In the genomic region with DNA sequence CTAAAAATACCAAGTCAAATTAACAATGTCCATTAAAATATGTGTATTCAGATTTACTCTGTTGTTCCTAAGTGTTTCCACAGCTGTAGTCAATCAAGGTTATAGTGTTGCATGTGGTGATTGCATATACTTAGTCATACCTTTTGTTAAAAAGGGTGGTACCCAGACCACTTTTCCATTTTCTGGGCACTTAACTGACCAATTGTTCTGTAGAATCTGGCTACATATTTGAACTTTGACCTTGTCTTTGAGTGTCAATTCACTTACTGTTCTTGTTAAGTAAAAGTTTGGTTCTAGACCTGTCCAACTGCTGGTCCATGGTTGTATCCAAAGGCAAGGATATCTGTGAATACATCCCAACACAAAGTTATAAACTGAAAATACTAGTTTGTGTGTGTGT, we compare ENCODE assay signal across 13 mouse cellular contexts. TPM values are rescaled to one million over a fixed set of nuclear protein-coding genes. Genes with fewer than 3 reads are reported as not detected.
A peak's percentile ranks its signal among the peaks of the same experiment; 100 is the strongest.
DNase-seq lines count a peak whose midpoint lies in the region; ATAC-seq and TF ChIP-seq lines count a peak whose summit lies in the region.
"Had no signal": no experiment of that assay in that cellular context is flagged by ENCODE, and none has a peak within 500 bp of the region (broad histone marks: within the 10 kb centered on the region; RNA-seq: fewer than 3 reads in every experiment).

No protein-coding gene starts in this region.

- peaks cover 3% of the 10 kb centered on the region; the same call in 1 of the 2 replicates for H3K36me3 ChIP-seq in midbrain, embryonic 13.5 days
- H3K36me3 ChIP-seq in midbrain, embryonic 11.5 days (ENCODE audit: control insufficient read depth, insufficient read depth, low read length): no peaks in the 10 kb centered on the region
- no peaks in the 10 kb centered on the region; the same call in 1 of the 2 replicates for H3K36me3 ChIP-seq in limb, embryonic 14.5 days (ENCODE audit: control insufficient read depth, insufficient read depth, low read length)
- H3K36me3 ChIP-seq in stomach, embryonic 16.5 days (ENCODE audit: control insufficient read depth, insufficient read depth, low read length): no peaks in the 10 kb centered on the region

- peak overlapping the region; percentile 32; the same call in 1 of the 2 replicates for H3K4me2 ChIP-seq in midbrain, embryonic 13.5 days (replicated peaks)
- H3K4me2 ChIP-seq in midbrain, embryonic 11.5 days: no peak overlapping the region
- peak overlapping the region; percentile 30 for H3K4me2 ChIP-seq in limb, embryonic 14.5 days (replicated peaks; ENCODE audit: low read depth, low read length, severe bottlenecking)
- peak overlapping the region; percentile 34; the same call in 1 of the 2 replicates for H3K4me2 ChIP-seq in stomach, embryonic 16.5 days (ENCODE audit: low read depth, low read length)

- TF ChIP-seq POLR2A in limb, embryonic 14.5 days (IDR thresholded peaks at IDR 0.05; ENCODE audit: borderline replicate concordance, extremely low read depth, insufficient read depth, insufficient read length): no peak

- H3K9me3 ChIP-seq in midbrain, embryonic 13.5 days: no peaks in the 10 kb centered on the region
- no peaks in the 10 kb centered on the region for H3K9me3 ChIP-seq in midbrain, embryonic 11.5 days (ENCODE audit: control insufficient read depth, low read length)
- no peaks in the 10 kb centered on the region for H3K9me3 ChIP-seq in limb, embryonic 14.5 days (ENCODE audit: control insufficient read depth, low read length)
- no peaks in the 10 kb centered on the region for H3K9me3 ChIP-seq in stomach, embryonic 16.5 days (replicated peaks; ENCODE audit: control insufficient read depth, low read length)
- H3K9me3 ChIP-seq: forebrain, embryonic 10.5 days had no signal

- H3K4me1 ChIP-seq in midbrain, embryonic 13.5 days (replicated peaks): peaks cover 19% of the 10 kb centered on the region
- H3K4me1 ChIP-seq in midbrain, embryonic 11.5 days (ENCODE audit: control insufficient read depth, insufficient read depth, low read length): peaks cover 8% of the 10 kb centered on the region; the same call in 1 of the 2 replicates
- peaks cover 14% of the 10 kb centered on the region for H3K4me1 ChIP-seq in limb, embryonic 14.5 days (ENCODE audit: control insufficient read depth, insufficient read depth, low read length)
- peaks cover 12% of the 10 kb centered on the region for H3K4me1 ChIP-seq in stomach, embryonic 16.5 days (ENCODE audit: control insufficient read depth, insufficient read depth, low read length)

- H3K9ac ChIP-seq in midbrain, embryonic 13.5 days (replicated peaks): no peak overlapping the region; the same call in 1 of the 2 replicates
- H3K9ac ChIP-seq in midbrain, embryonic 11.5 days (ENCODE audit: low read length): no peak overlapping the region
- H3K9ac ChIP-seq in limb, embryonic 14.5 days (ENCODE audit: low read depth, low read length, severe bottlenecking): no peak overlapping the region
- no peak overlapping the region for H3K9ac ChIP-seq in stomach, embryonic 16.5 days (ENCODE audit: low read length)

- peak overlapping the region; percentile 84; the same call in 1 of the 2 replicates for H3K4me3 ChIP-seq in gastrocnemius, adult 2 months
- H3K4me3 ChIP-seq in midbrain, embryonic 13.5 days (replicated peaks): no peak overlapping the region
- H3K4me3 ChIP-seq in midbrain, embryonic 11.5 days (ENCODE audit: low read depth, low read length): no peak overlapping the region
- H3K4me3 ChIP-seq in limb, embryonic 14.5 days (replicated peaks; ENCODE audit: low read length): peak overlapping the region; percentile 14; the same call in 1 of the 2 replicates
- H3K4me3 ChIP-seq in stomach, embryonic 16.5 days (replicated peaks; ENCODE audit: low read length): no peak overlapping the region

- DNase-seq in gastrocnemius, adult 2 months: no peak
- no peak for DNase-seq in gastrocnemius, adult 18-20 months (ENCODE audit: low spot score)
- no peak for DNase-seq in midbrain, embryonic 11.5 days (ENCODE audit: low spot score, missing footprints)
- DNase-seq in limb, embryonic 14.5 days (ENCODE audit: low spot score): no peak
- no peak for DNase-seq in MN1 (ENCODE audit: low spot score)
- no peak for DNase-seq in kidney, postnatal 4 days
- DNase-seq: cerebellum, postnatal 10 days; kidney, adult 8-10 months; layer of hippocampus, postnatal 36 days had no signal

- no peak for ATAC-seq in midbrain, embryonic 13.5 days
- ATAC-seq in midbrain, embryonic 11.5 days (ENCODE audit: low FRiP score): no peak
- ATAC-seq in limb, embryonic 14.5 days (ENCODE audit: low FRiP score, low read depth): no peak
- ATAC-seq in stomach, embryonic 16.5 days (ENCODE audit: insufficient read depth, low FRiP score): no peak

- intact Hi-C loops in gastrocnemius, adult 2 months (cut with DNase I): no loop called here

- H3K27ac ChIP-seq in gastrocnemius, adult 2 months: no peak overlapping the region; the same call in 1 of the 2 replicates
- H3K27ac ChIP-seq in midbrain, embryonic 13.5 days: no peak overlapping the region
- H3K27ac ChIP-seq in midbrain, embryonic 11.5 days (ENCODE audit: low read depth, low read length): no peak overlapping the region
- no peak overlapping the region for H3K27ac ChIP-seq in limb, embryonic 14.5 days (replicated peaks; ENCODE audit: low read depth, low read length)
- no peak overlapping the region for H3K27ac ChIP-seq in stomach, embryonic 16.5 days (ENCODE audit: low read length)
- H3K27ac ChIP-seq: forebrain, embryonic 10.5 days; macrophage had no signal

- H3K27me3 ChIP-seq in midbrain, embryonic 13.5 days: no peaks in the 10 kb centered on the region
- H3K27me3 ChIP-seq in midbrain, embryonic 11.5 days (ENCODE audit: control insufficient read depth, insufficient read depth, low read length): no peaks in the 10 kb centered on the region
- H3K27me3 ChIP-seq in limb, embryonic 14.5 days (ENCODE audit: control insufficient read depth, insufficient read depth, low read length): no peaks in the 10 kb centered on the region
- H3K27me3 ChIP-seq in stomach, embryonic 16.5 days (ENCODE audit: control insufficient read depth, insufficient read depth, low read length): no peaks in the 10 kb centered on the region

- no peak for TF ChIP-seq CTCF in gastrocnemius, adult 2 months (IDR thresholded peaks at IDR 0.05)

RNA-seq across cellular contexts. Expression of a gene that starts 2.1 kb away (rescaled TPM):
- total RNA-seq in gastrocnemius, adult 2 months (2021): 10 to 100 TPM; 64.8 to 71.7 TPM
- 10 to 100 TPM; 65.6 to 66.4 TPM for total RNA-seq in gastrocnemius, adult 18-20 months (2021)
- polyA plus RNA-seq in midbrain, embryonic 13.5 days (2015; fragmentation: Nextera tagmentation; extraction: Ambion mirVana): 4.4 and 5.5 TPM in 2 replicates
- 4.5 and 5.7 TPM in 2 replicates for polyA plus RNA-seq in midbrain, embryonic 11.5 days (2014; fragmentation: Nextera tagmentation; extraction: Ambion mirVana)
- polyA plus RNA-seq in limb, embryonic 14.5 days (2012; rRNA removed): 8.3 and 8.7 TPM in 2 replicates
- 6.9 and 7.8 TPM in 2 replicates for polyA plus RNA-seq in limb, embryonic 14.5 days (2014; fragmentation: Nextera tagmentation; extraction: Ambion mirVana)
- 4.8 and 5.8 TPM in 2 replicates for polyA plus RNA-seq in stomach, embryonic 16.5 days (2015; fragmentation: Nextera tagmentation; extraction: Ambion mirVana)

Comparison
In these comparisons a context has a peak if more than half of its experiments do, and no peak if none do; other contexts are left out.
1. H3K4me3 ChIP-seq: peak in gastrocnemius, adult 2 months (single experiment) and limb, embryonic 14.5 days (single experiment); none in midbrain, embryonic 13.5 days (single experiment), midbrain, embryonic 11.5 days (single experiment) and stomach, embryonic 16.5 days (single experiment).